Mouse (Mus musculus) cerebellum, postnatal 25 days (tissue): ENCODE measurements around the gene Olfr888.

Experiments
- DNase-seq, 2 experiments: peaks; one replicate each; pipeline ENCODE4 v3.0.0; 2021; ENCODE audit warnings: mixed read lengths in 2 of 2

Gene Olfr888

GRCm38 (mm10) chr9:38107828-38108227 lies at the start of gene Olfr888:
TSS of gene Olfr888 (plus strand) at chr9:38108128.
- no peak for DNase-seq

- no peak for DNase-seq
Measured at GRCm38 (mm10) chr9:38061022-38061421, 46.9 kb upstream of the Olfr888 start, which contains the start of gene Olfr885. TSS of gene Olfr885 (plus strand) at chr9:38061322.

GRCm38 (mm10) chr9:38083772-38084171 lies 24.2 kb upstream of the Olfr888 start, which contains the start of gene Olfr887:
TSS of gene Olfr887 (plus strand) at chr9:38084072.
- no peak for DNase-seq

- no peak for DNase-seq
Measured at GRCm38 (mm10) chr9:38114898-38115297, 7.0 kb downstream of the Olfr888 start, which contains the start of gene Olfr889. TSS of gene Olfr889 (plus strand) at chr9:38115198.

GRCm38 (mm10) chr9:38142217-38142616 lies 34.3 kb downstream of the Olfr888 start, which contains the start of gene Olfr890:
TSS of gene Olfr890 (plus strand) at chr9:38142517.
- DNase-seq = no peak
